Mouse (Mus musculus): ENCODE results near the gene Cdh24. TPM values are rescaled to one million over a fixed set of nuclear protein-coding genes. Genes with fewer than 3 reads are reported as not detected.

Cdh24 gene
- polyA plus RNA-seq, 1 experiment from 2014 or later, result 5.7 TPM

GRCm38 (mm10) chr14:54592319-54592934 lies 48.7 kb downstream of the Cdh24 start:
- Histone ChIP-seq H3K27ac (ENCODE audit: low read depth, low read length) (peak overlapping the region; percentile 90), H3K36me3 (ENCODE audit: control insufficient read depth, insufficient read depth, low read length) (peaks cover 6% of the 10 kb centered on the region; the same call in 1 of the 2 replicates), H3K4me2 (replicated peaks; ENCODE audit: low read depth, low read length) (no peak overlapping the region; the same call in 1 of the 2 replicates), H3K4me3 (ENCODE audit: low read length) (no peak overlapping the region), H3K4me1 (ENCODE audit: control insufficient read depth, insufficient read depth, low read length) (peaks cover 14% of the 10 kb centered on the region), H3K9ac (ENCODE audit: low read depth, low read length) (peak overlapping the region; percentile 31; the same call in 1 of the 2 replicates), H3K27me3 (ENCODE audit: control insufficient read depth, insufficient read depth, low read length) (no peaks in the 10 kb centered on the region), H3K9me3 (ENCODE audit: control insufficient read depth, low read length) (0 out of 2 replicates have a peak, but pooled peaks cover 5% of the 10 kb centered on the region)
- peak; percentile 86 for ATAC-seq (ENCODE audit: low FRiP score, low TSS enrichment)
- 13% methylated on average over 10 of the region's 10 CpGs for WGBS

GRCm38 (mm10) chr14:54591056-54591455 lies 50.1 kb downstream of the Cdh24 start:
- no peak for ATAC-seq (ENCODE audit: low FRiP score, low TSS enrichment)
- H3K4me2 ChIP-seq (replicated peaks; ENCODE audit: low read depth, low read length), result no peak overlapping the region
- H3K36me3 ChIP-seq (ENCODE audit: control insufficient read depth, insufficient read depth, low read length), result peaks cover 6% of the 10 kb centered on the region; the same call in 1 of the 2 replicates
- no peaks in the 10 kb centered on the region for H3K27me3 ChIP-seq (ENCODE audit: control insufficient read depth, insufficient read depth, low read length)
- H3K9ac ChIP-seq (ENCODE audit: low read depth, low read length), result no peak overlapping the region
- no peak overlapping the region for H3K27ac ChIP-seq (ENCODE audit: low read depth, low read length)
- H3K9me3 ChIP-seq (ENCODE audit: control insufficient read depth, low read length), result 0 out of 2 replicates have a peak, but pooled peaks cover 5% of the 10 kb centered on the region
- 93% methylated on average over 16 of the region's 16 CpGs for WGBS
- H3K4me3 ChIP-seq (ENCODE audit: low read length), result no peak overlapping the region
- H3K4me1 ChIP-seq (ENCODE audit: control insufficient read depth, insufficient read depth, low read length), result peaks cover 14% of the 10 kb centered on the region

- Histone ChIP-seq H3K4me1 (ENCODE audit: control insufficient read depth, insufficient read depth, low read length) (0 out of 2 replicates have a peak, but pooled peaks cover 2% of the 10 kb centered on the region), H3K9me3 (ENCODE audit: control insufficient read depth, low read length) (no peaks in the 10 kb centered on the region), H3K27me3 (ENCODE audit: control insufficient read depth, insufficient read depth, low read length) (no peaks in the 10 kb centered on the region), H3K36me3 (ENCODE audit: control insufficient read depth, insufficient read depth, low read length) (peaks cover 3% of the 10 kb centered on the region; the same call in 1 of the 2 replicates), H3K4me3 (ENCODE audit: low read length) (no peak overlapping the region), H3K27ac (ENCODE audit: low read depth, low read length) (no peak overlapping the region), H3K4me2 (replicated peaks; ENCODE audit: low read depth, low read length) (no peak overlapping the region), H3K9ac (ENCODE audit: low read depth, low read length) (no peak overlapping the region)
- whole genome bisulfite sequencing, result 43% methylated on average over 7 of the region's 7 CpGs
- ATAC-seq (ENCODE audit: low FRiP score, low TSS enrichment), result peak; percentile 56
Measured at GRCm38 (mm10) chr14:54583681-54584338, 57.4 kb downstream of the Cdh24 start.

- Histone ChIP-seq H3K27ac (ENCODE audit: low read depth, low read length) (no peak overlapping the region), H3K9ac (ENCODE audit: low read depth, low read length) (no peak overlapping the region), H3K9me3 (ENCODE audit: control insufficient read depth, low read length) (no peaks in the 10 kb centered on the region), H3K4me3 (ENCODE audit: low read length) (no peak overlapping the region), H3K4me1 (ENCODE audit: control insufficient read depth, insufficient read depth, low read length) (peaks cover 7% of the 10 kb centered on the region; the same call in 1 of the 2 replicates), H3K36me3 (ENCODE audit: control insufficient read depth, insufficient read depth, low read length) (peaks cover 3% of the 10 kb centered on the region; the same call in 1 of the 2 replicates), H3K27me3 (ENCODE audit: control insufficient read depth, insufficient read depth, low read length) (no peaks in the 10 kb centered on the region), H3K4me2 (replicated peaks; ENCODE audit: low read depth, low read length) (no peak overlapping the region)
- ATAC-seq (ENCODE audit: low FRiP score, low TSS enrichment), result no peak
- WGBS, result 84% methylated on average over 9 of the region's 9 CpGs
Measured at GRCm38 (mm10) chr14:54582536-54582935, 58.6 kb downstream of the Cdh24 start.

MicroRNAs within 50 kb of the gene (microRNA counts, 519-probe panel; counts per million panel counts)
- not detected for microRNA mmu-miR-686

Small RNAs within 50 kb of the gene (microRNA-seq; reads per million reads assigned to microRNA genes)
- gene Mir686 (not detected), gene Mir6948 (not detected)

Other genes with a start within 250 kb of the Cdh24 start
- gene Slc7a7, start 223.6 kb downstream of the Cdh24 start, polyA plus RNA-seq (2014; fragmentation: Nextera tagmentation; extraction: Ambion mirVana), result 6.9 and 9.6 TPM in 2 replicates
- gene Mrpl52, start 214.5 kb downstream of the Cdh24 start, polyA plus RNA-seq (2014; fragmentation: Nextera tagmentation; extraction: Ambion mirVana), result 269 and 360 TPM in 2 replicates
- 101 and 167 TPM in 2 replicates for gene Mmp14, start 209.8 kb downstream of the Cdh24 start, polyA plus RNA-seq (2014; fragmentation: Nextera tagmentation; extraction: Ambion mirVana)
- gene Lrp10, start 177.2 kb downstream of the Cdh24 start, polyA plus RNA-seq (2014; fragmentation: Nextera tagmentation; extraction: Ambion mirVana), result 32.0 and 47.0 TPM in 2 replicates
- gene Rem2, start 165.3 kb downstream of the Cdh24 start, polyA plus RNA-seq (2014; fragmentation: Nextera tagmentation; extraction: Ambion mirVana), result 6.1 and 6.9 TPM in 2 replicates
- gene Prmt5, start 123.8 kb downstream of the Cdh24 start, polyA plus RNA-seq (2014; fragmentation: Nextera tagmentation; extraction: Ambion mirVana), result 87.5 and 108 TPM in 2 replicates
- 56.3 and 60.9 TPM in 2 replicates for gene Haus4, start 86.7 kb downstream of the Cdh24 start, polyA plus RNA-seq (2014; fragmentation: Nextera tagmentation; extraction: Ambion mirVana)
- 17.4 and 32.2 TPM in 2 replicates for gene Ajuba, start 63.8 kb downstream of the Cdh24 start, polyA plus RNA-seq (2014; fragmentation: Nextera tagmentation; extraction: Ambion mirVana)
- gene 4931414P19Rik, start 35.4 kb downstream of the Cdh24 start, polyA plus RNA-seq (2014; fragmentation: Nextera tagmentation; extraction: Ambion mirVana), result 5.7 and 7.7 TPM in 2 replicates
- gene Psmb5, start 23.3 kb downstream of the Cdh24 start, polyA plus RNA-seq (2014; fragmentation: Nextera tagmentation; extraction: Ambion mirVana), result 420 and 456 TPM in 2 replicates
- gene Psmb11, start 19.9 kb downstream of the Cdh24 start, polyA plus RNA-seq (2014; fragmentation: Nextera tagmentation; extraction: Ambion mirVana), result not detected in 2 replicates
- not detected in 2 replicates for gene Gm17606, start 412 bp downstream of the Cdh24 start, polyA plus RNA-seq (2014; fragmentation: Nextera tagmentation; extraction: Ambion mirVana)
- gene 1700123O20Rik, start 44.9 kb upstream of the Cdh24 start, polyA plus RNA-seq (2014; fragmentation: Nextera tagmentation; extraction: Ambion mirVana), result 89.8 and 110 TPM in 2 replicates
- 161 and 169 TPM in 2 replicates for gene Acin1, start 45.6 kb upstream of the Cdh24 start, polyA plus RNA-seq (2014; fragmentation: Nextera tagmentation; extraction: Ambion mirVana)
- gene Gm29776, start 57.5 kb upstream of the Cdh24 start, polyA plus RNA-seq (2014; fragmentation: Nextera tagmentation; extraction: Ambion mirVana), result 0.08 and 0.16 TPM in 2 replicates
- not detected in 2 replicates for gene Cebpe, start 70.8 kb upstream of the Cdh24 start, polyA plus RNA-seq (2014; fragmentation: Nextera tagmentation; extraction: Ambion mirVana)
- 5.8 and 12.1 TPM in 2 replicates for gene Slc7a8, start 140.6 kb upstream of the Cdh24 start, polyA plus RNA-seq (2014; fragmentation: Nextera tagmentation; extraction: Ambion mirVana)
- not detected in 2 replicates for gene Rnf212b, start 172.8 kb upstream of the Cdh24 start, polyA plus RNA-seq (2014; fragmentation: Nextera tagmentation; extraction: Ambion mirVana)
- gene Homez, start 229.6 kb upstream of the Cdh24 start, polyA plus RNA-seq (2014; fragmentation: Nextera tagmentation; extraction: Ambion mirVana), result 10.3 and 19.1 TPM in 2 replicates
- 2.9 and 4.5 TPM in 2 replicates for gene Ppp1r3e, start 236.2 kb upstream of the Cdh24 start, polyA plus RNA-seq (2014; fragmentation: Nextera tagmentation; extraction: Ambion mirVana)
- gene Bcl2l2, start 242.0 kb upstream of the Cdh24 start, polyA plus RNA-seq (2014; fragmentation: Nextera tagmentation; extraction: Ambion mirVana), result 5.3 and 6.1 TPM in 2 replicates
- 0.44 TPM in 1 of 2 replicates, not detected in the other for gene Gm20521, start 242.1 kb upstream of the Cdh24 start, polyA plus RNA-seq (2014; fragmentation: Nextera tagmentation; extraction: Ambion mirVana)

All from kidney, embryonic 14.5 days (tissue).